Mouse (Mus musculus) spleen, adult 2 months (tissue): ENCODE measurements around the gene Elfn2. TPM values are rescaled to one million over a fixed set of nuclear protein-coding genes. Genes with fewer than 3 reads are reported as not detected.

Experiments
- DNase-seq, 2 experiments: peaks; one replicate each; pipeline versions ENCODE4 v3.0.0 to v3.0.0-alpha.2; 2012 to 2021; ENCODE audit warnings: low spot score in 2 of 2, low read depth in 1 of 2
- H3K27ac ChIP-seq: fragments of 200-500 bp; 2 replicates; pipeline ENCODE4 v1.5.1; 2012; ENCODE audit warnings: low read length, inconsistent platforms; ENCODE audit not compliant: insufficient read depth
- H3K27me3 ChIP-seq: fragments of 200-500 bp; 2 replicates; pipeline ENCODE4 v1.6.1; 2012; ENCODE audit warnings: mild to moderate bottlenecking, moderate library complexity, low read length, inconsistent platforms; ENCODE audit not compliant: control insufficient read depth, insufficient read depth
- H3K36me3 ChIP-seq: fragments of 200-500 bp; 2 replicates; pipeline ENCODE4 v1.6.1; 2012; ENCODE audit warnings: mild to moderate bottlenecking, low read length, inconsistent platforms; ENCODE audit not compliant: control insufficient read depth, insufficient read depth
- H3K4me1 ChIP-seq: fragments of 200-500 bp; 2 replicates; pipeline ENCODE4 v1.6.1; 2011; ENCODE audit warnings: inconsistent platforms; ENCODE audit not compliant: control insufficient read depth, insufficient read depth, insufficient read length
- H3K4me3 ChIP-seq: fragments of 200-500 bp; 2 replicates; pipeline ENCODE4 v1.5.1; 2011; ENCODE audit warnings: mild to moderate bottlenecking, inconsistent platforms; ENCODE audit not compliant: insufficient read depth, insufficient read length; ENCODE audit errors: extremely low read depth
- CTCF ChIP-seq: fragments of 200-500 bp; IDR thresholded peaks from 2 replicates; pipeline ENCODE4 v1.5.1; 2011; ENCODE audit warnings: mild to moderate bottlenecking, inconsistent platforms; ENCODE audit not compliant: insufficient read depth, insufficient read length, insufficient replicate concordance; ENCODE audit errors: extremely low read depth
- POLR2A ChIP-seq: fragments of 200-500 bp; IDR thresholded peaks from 2 replicates; pipeline ENCODE4 v1.6.1; 2011; ENCODE audit warnings: low read depth, low read length, inconsistent platforms
- WGBS: fragments of 180-500 bp; shearing (Covaris S2); methylation state at CpG from one replicate; pipeline ENCODE4 v1.1.7; 2018; 5-methylcytosine and 5-hydroxymethylcytosine counted together
- polyA plus RNA-seq: library from polyadenylated mRNA; depleted of rRNA; stranded (reverse); fragments of >200 nt; gene quantifications from 2 replicates; pipeline ENCODE4 v1.2.3, GENCODE M21; 2012

Elfn2 gene
- polyA plus RNA-seq, 1 experiment, result 0.20 TPM

- 23% methylated on average over 12 of the region's 12 CpGs for WGBS
Observed at GRCm38 (mm10) chr15:78740662-78741061, 22.1 kb upstream of the Elfn2 start.

GRCm38 (mm10) chr15:78737146-78737545 is 18.6 kb upstream of the Elfn2 start:
- Histone ChIP-seq H3K4me1 (no peaks in the 10 kb centered on the region), H3K4me3 (no peak overlapping the region), H3K27ac (no peak overlapping the region), H3K36me3 (no peaks in the 10 kb centered on the region), H3K27me3 (no peaks in the 10 kb centered on the region)
- no peak for TF ChIP-seq POLR2A
- no peak for TF ChIP-seq CTCF
- DNase-seq, result no peak
- 76% methylated on average over 6 of the region's 6 CpGs for WGBS

More at GRCm38 (mm10) chr15:78740662-78741061, 22.1 kb upstream of the Elfn2 start:
- H3K4me1 ChIP-seq, result no peaks in the 10 kb centered on the region
- no peak overlapping the region for H3K4me3 ChIP-seq
- DNase-seq, result no peak
- no peaks in the 10 kb centered on the region for H3K27me3 ChIP-seq
- H3K36me3 ChIP-seq, result no peaks in the 10 kb centered on the region
- TF ChIP-seq POLR2A, result no peak
- no peak for TF ChIP-seq CTCF
- no peak overlapping the region for H3K27ac ChIP-seq

- TF ChIP-seq POLR2A, result no peak
- no peak for TF ChIP-seq CTCF
- H3K4me3 ChIP-seq, result no peak overlapping the region
- 57% methylated on average over 7 of the region's 7 CpGs for WGBS
Observed at GRCm38 (mm10) chr15:78736681-78737100, 18.1 kb upstream of the Elfn2 start.

GRCm38 (mm10) chr15:78736181-78736579 is 17.6 kb upstream of the Elfn2 start:
- H3K4me1 ChIP-seq, result no peaks in the 10 kb centered on the region
- TF ChIP-seq POLR2A, result no peak
- TF ChIP-seq CTCF, result no peak
- no peak overlapping the region for H3K4me3 ChIP-seq
- no peaks in the 10 kb centered on the region for H3K27me3 ChIP-seq
- no peaks in the 10 kb centered on the region for H3K36me3 ChIP-seq
- no peak for DNase-seq
- H3K27ac ChIP-seq, result no peak overlapping the region
- 65% methylated on average over 3 of the region's 3 CpGs for WGBS

More at GRCm38 (mm10) chr15:78736681-78737100, 18.1 kb upstream of the Elfn2 start:
- Histone ChIP-seq H3K36me3 (no peaks in the 10 kb centered on the region), H3K27ac (no peak overlapping the region), H3K27me3 (no peaks in the 10 kb centered on the region), H3K4me1 (no peaks in the 10 kb centered on the region)
- DNase-seq, result no peak

- no peak for TF ChIP-seq CTCF
- TF ChIP-seq POLR2A, result no peak
- Histone ChIP-seq H3K27ac (no peak overlapping the region), H3K4me3 (no peak overlapping the region), H3K36me3 (no peaks in the 10 kb centered on the region), H3K4me1 (no peaks in the 10 kb centered on the region), H3K27me3 (no peaks in the 10 kb centered on the region)
- DNase-seq, result no peak
- 72% methylated on average over 17 of the region's 17 CpGs for WGBS
Observed at GRCm38 (mm10) chr15:78735431-78736180, 17.0 kb upstream of the Elfn2 start.

GRCm38 (mm10) chr15:78731830-78732229 is 13.3 kb upstream of the Elfn2 start:
- no peak for DNase-seq
- no peaks in the 10 kb centered on the region for H3K36me3 ChIP-seq
- H3K27ac ChIP-seq, result no peak overlapping the region
- WGBS, result 44% methylated on average over 4 of the region's 4 CpGs
- H3K4me1 ChIP-seq, result no peaks in the 10 kb centered on the region
- no peak for TF ChIP-seq CTCF
- TF ChIP-seq POLR2A, result no peak
- no peak overlapping the region for H3K4me3 ChIP-seq
- H3K27me3 ChIP-seq, result no peaks in the 10 kb centered on the region

GRCm38 (mm10) chr15:78730315-78731049 is 11.9 kb upstream of the Elfn2 start:
- WGBS, result 48% methylated on average over 12 of the region's 12 CpGs
- no peaks in the 10 kb centered on the region for H3K4me1 ChIP-seq
- TF ChIP-seq POLR2A, result no peak
- no peak overlapping the region for H3K27ac ChIP-seq
- no peaks in the 10 kb centered on the region for H3K36me3 ChIP-seq
- H3K4me3 ChIP-seq, result no peak overlapping the region
- DNase-seq, result no peak
- H3K27me3 ChIP-seq, result no peaks in the 10 kb centered on the region
